Mouse (Mus musculus) brain, embryonic 14.5 days (tissue): Measurements from ENCODE around the gene Txlnb.

Experiments
- CTCF ChIP-seq: fragments of 200-500 bp; IDR thresholded peaks from 2 replicates; pipeline ENCODE4 v1.5.1; 2012; ENCODE audit warnings: inconsistent platforms, mild to moderate bottlenecking, moderate library complexity, borderline replicate concordance; ENCODE audit not compliant: insufficient read depth, insufficient read length; ENCODE audit errors: extremely low read depth
- POLR2A ChIP-seq: fragments of 200-500 bp; IDR thresholded peaks from 2 replicates; pipeline ENCODE4 v1.6.1; 2012; ENCODE audit warnings: mild to moderate bottlenecking, inconsistent platforms, borderline replicate concordance; ENCODE audit not compliant: poor library complexity, insufficient read depth, insufficient read length, severe bottlenecking; ENCODE audit errors: extremely low read depth

- TF ChIP-seq POLR2A (no peak), CTCF (no peak)
Measured at GRCm38 (mm10) chr10:17842030-17842429, 46.0 kb downstream of the Txlnb start.
